Mouse (Mus musculus) megakaryocyte, embryonic 14.5 days (primary cell): ENCODE data around the gene Gjc1.

Source experiments
- FLI1 ChIP-seq: IDR thresholded peaks from 2 replicates; pipeline ENCODE4 v1.6.1; 2012; ENCODE audit warnings: low read length, inconsistent platforms, mixed read lengths
- GATA1 ChIP-seq: IDR thresholded peaks from 3 replicates; pipeline ENCODE4 v1.6.1; 2012; ENCODE audit warnings: mixed read lengths, low read length, inconsistent platforms, borderline replicate concordance

DNA sequence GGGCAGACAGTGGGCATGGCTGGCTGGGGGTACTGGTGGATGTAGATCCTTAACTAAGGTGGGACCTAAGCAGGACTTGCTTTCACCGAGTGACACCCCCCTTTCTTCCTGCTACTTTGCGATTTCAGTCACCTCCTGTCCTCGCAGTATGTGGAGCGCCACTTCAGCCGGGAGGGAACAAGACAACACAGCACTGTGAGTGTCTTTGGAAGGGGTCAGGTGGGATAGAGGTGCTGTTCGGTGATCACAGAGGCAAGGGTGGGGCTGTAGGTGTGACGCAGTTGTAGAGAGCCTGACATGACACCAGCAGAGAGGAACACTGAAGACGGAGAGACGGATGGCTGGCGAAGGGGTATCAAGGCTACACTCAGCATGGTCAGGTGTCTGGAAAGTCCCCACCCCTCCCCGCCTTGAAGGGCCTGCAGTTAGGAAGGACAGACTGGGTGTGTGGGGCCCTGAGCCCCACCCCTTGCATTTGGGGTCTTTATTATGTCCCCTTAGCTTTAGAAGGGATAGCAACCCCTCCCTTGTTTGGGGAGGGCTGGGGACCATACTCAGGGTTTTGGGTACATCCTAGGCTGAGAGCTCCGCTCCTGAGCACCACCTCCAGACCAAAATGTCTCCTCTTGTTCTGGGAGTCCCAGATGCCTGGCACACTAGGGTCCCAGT, 49.4 kb downstream of the Gjc1 start:
- TF ChIP-seq GATA1 (no peak), FLI1 (no peak)
